Mouse (Mus musculus): ENCODE data around the gene Slf2.

The Slf2 gene

DNA sequence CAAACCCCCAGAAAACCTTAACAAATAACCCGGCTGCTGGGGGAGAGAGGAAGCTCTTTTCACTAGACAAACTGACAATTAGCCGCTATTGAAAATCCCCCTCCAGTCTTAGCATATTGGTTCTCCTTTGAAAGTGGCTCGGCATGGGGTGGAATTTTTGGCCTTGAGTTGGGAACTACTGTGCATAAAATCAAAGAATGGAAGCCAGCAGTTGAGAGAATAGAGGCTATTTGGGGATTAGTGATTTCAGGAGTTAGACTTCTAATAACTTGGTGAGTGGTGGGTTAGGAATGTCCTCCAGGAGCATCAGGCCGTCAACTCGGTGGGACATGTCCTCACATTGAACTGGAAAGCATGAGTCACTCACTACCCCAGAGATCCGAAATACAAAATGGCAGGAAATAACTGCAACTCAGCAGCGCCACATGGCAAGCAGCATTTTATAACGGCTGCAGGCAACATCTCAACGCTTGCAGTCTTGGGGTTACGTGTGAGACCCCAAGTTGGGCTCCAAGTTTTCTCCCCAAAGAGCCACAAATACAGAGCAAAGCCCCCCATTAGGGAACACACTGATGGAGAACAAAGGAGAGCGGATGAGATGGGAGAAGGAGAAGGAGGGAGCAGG, 22.0 kb upstream of the Slf2 start:
- DNase-seq (ENCODE audit: low read depth, low spot score) = no peak

DNA sequence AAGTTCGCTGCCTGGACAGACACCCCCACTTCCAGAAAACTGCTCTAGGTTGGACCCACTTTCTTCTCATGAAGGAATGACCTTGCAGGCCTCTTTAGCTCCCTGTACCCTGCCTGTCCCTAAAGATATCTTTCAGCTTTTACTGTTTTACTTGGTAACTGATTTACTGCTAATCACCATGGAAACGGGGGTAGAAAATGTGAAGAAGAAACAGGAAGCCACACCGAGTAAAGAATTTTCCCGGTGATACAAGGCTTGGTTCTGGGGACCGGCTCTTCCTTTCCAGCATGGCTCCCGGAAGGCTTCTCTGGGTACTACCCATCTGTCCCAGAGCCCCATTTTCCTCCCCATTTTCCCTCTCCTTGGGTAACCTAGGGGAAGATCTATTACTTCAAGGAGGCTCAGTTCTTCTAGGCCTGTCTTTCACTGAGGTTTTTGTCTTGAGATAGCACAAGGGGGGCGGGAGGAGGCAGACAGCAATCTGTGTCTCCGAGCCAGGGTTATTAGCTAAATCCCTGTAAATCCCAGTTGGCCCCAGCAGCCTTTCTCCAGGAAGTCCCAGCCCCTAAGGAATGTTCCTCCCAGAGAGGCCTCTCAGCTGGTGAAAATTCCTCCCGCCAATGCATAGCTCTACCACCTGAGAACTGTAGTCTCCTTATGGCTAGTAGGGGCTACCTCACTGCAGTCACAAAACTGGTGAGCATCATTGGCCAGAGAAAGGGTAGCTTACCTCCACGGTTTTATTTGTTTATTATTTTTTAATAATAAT, 16.3 kb upstream of the Slf2 start:
- no peak for DNase-seq (ENCODE audit: low read depth, low spot score)

DNA sequence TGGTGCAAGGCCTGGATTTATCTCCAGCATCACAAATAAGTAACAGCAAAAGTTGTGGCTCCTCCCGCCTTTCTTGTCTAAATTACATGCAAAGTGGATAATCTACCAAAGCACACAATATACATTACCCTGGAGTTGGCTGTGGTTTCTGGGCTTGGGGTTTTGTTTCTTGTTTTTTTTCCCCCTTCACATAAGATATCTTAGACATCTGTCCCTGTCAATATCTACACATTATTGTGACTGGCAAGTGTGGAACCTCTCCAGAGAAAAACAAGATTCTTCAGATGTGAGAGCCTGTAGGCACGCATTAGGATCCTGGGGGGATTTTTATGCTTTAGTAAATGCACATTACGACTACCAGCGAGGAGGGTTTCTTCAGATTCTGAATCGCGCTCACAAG, 12.8 kb upstream of the Slf2 start:
- DNase-seq (ENCODE audit: low read depth, low spot score) = no peak

GRCm38 (mm10) chr19:44921466-44922139, 9.3 kb upstream of the Slf2 start:
- DNase-seq (ENCODE audit: low read depth, low spot score) = no peak

- DNase-seq (ENCODE audit: low read depth, low spot score) = no peak
Measured at GRCm38 (mm10) chr19:44922521-44922920, 8.4 kb upstream of the Slf2 start.

- DNase-seq (ENCODE audit: low read depth, low spot score) = no peak
Measured at GRCm38 (mm10) chr19:44924699-44925098, 6.3 kb upstream of the Slf2 start.

DNA sequence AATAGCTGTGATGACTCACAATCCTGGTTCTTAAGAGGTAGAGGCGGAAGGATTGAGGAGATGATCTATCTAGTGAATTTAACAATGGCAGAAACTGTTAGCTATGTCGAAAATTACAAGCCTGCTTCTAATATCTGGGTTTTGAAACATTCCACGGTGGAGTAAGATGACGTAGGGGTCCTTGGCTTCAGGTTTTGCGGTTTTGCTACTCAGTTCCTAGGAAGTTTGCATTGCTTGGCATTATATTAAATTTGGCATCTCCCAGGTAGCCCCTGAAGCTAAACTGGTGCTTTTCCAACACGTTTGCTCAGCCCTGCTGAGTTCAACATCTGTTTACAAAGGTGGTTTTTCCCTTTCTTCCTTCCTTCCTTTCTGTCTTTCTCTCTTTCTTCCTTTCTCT, 4.2 kb upstream of the Slf2 start:
- DNase-seq (ENCODE audit: low read depth, low spot score) = no peak

DNA sequence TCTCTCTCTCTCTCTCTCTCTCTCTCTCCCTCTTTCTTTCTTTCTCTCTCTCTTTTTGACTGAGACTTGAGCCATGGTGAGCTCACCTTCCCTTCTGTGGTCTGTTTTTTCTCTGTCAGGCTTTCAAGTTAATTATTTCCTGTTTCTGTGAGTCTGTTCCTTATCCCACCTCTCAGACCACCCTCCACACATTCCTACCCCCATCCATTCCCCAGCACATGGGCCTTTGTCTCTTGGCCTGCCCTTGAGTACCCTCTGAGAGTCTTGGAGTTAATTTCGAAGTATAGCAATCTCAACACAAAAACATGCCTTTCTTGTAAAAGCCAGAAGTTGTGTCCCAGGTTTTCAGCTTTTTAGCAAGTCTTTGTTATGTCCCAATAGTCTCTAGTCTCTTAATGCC, 3.7 kb upstream of the Slf2 start:
- DNase-seq (ENCODE audit: low read depth, low spot score) = no peak

DNA sequence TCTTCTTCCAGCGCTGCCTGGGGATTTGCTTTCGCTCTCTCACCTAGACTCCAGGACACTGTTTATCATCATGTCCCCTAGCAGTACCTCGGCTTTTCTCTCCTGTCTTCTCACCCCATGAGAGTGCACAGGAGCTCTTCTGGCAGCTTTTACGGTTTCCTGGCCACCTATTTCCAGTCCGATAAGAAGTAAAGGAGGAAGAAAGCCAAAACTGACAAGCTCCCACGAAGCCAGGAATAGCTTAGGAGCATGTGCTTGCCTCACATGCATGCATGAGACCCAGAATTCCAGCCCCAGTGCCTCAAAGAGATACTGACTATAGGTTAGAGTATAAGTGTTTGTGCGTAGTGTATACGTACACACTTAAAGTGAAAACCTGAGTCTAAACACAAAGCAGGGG, 2.8 kb upstream of the Slf2 start:
- no peak for DNase-seq (ENCODE audit: low read depth, low spot score)

- DNase-seq (ENCODE audit: low read depth, low spot score) = no peak
Measured at GRCm38 (mm10) chr19:44929251-44929650, 1.7 kb upstream of the Slf2 start.

- no peak for DNase-seq (ENCODE audit: low read depth, low spot score)
Measured at GRCm38 (mm10) chr19:44929663-44930062, 1.3 kb upstream of the Slf2 start.

DNA sequence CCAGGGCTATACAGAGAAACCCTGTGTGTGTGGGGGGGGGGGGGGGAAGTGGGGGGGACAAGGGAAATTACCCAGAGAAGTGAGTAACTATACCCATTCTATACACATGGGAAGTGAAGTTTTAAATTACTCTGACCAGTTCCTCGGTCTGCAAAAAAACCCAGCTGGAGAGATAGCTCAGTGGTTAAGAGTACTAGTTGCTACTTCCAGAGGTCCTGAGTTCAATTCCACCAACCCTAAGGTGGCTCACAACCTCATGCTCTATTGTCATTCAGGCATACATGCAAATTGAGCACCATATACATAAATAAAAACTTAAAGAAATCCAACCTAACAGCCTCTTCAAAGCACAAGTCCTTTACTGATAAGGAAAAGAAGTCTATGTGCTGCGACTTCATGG, 829 bp upstream of the Slf2 start:
- DNase-seq (ENCODE audit: low read depth, low spot score) = no peak

GRCm38 (mm10) chr19:44931454-44931759, 456 bp downstream of the Slf2 start:
- peak; percentile 92 for DNase-seq (ENCODE audit: low read depth, low spot score)

- DNase-seq (ENCODE audit: low read depth, low spot score) = no peak
Measured at GRCm38 (mm10) chr19:44932051-44932450, 1.1 kb downstream of the Slf2 start.

GRCm38 (mm10) chr19:44933136-44933535, 2.2 kb downstream of the Slf2 start:
- no peak for DNase-seq (ENCODE audit: low read depth, low spot score)

DNA sequence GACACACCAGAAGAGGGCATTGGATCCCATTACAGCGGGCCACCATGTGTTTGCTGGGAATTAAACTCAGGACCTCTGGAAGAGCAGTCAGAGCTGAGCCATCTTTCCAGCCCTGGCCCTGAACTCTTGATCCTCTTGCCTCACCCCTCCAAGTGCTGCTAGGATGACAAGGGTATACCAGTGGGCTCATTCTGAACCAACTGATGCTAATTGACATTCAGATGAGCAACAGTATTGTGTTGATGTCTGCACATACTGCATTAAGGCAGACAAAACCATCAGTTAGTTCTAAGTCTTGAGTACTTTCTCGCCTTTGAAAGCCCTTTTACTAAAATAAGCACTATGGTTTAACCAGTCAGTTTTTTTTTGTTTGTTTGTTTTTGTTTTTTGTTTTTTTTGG, 28.7 kb downstream of the Slf2 start:
- no peak for DNase-seq (ENCODE audit: low read depth, low spot score)

DNA sequence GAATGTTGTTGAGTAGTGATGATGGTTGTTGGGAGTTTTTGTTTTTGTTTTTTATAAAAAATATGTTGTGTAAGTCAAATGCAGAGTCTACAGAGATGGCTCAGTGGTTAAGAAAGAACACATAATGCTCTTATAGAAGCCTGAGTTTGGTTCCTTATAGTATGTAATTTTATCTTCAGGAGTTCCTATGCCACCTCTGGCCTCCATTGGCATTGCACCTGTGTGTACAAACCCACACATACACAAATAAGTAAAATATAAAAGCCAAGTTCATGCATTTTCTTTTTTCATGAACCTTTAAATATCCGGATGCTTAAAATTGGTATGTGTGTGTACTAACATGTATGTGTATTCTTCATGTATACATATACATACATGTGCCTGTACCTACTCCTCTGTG, 35.0 kb downstream of the Slf2 start:
- no peak for DNase-seq (ENCODE audit: low read depth, low spot score)

DNA sequence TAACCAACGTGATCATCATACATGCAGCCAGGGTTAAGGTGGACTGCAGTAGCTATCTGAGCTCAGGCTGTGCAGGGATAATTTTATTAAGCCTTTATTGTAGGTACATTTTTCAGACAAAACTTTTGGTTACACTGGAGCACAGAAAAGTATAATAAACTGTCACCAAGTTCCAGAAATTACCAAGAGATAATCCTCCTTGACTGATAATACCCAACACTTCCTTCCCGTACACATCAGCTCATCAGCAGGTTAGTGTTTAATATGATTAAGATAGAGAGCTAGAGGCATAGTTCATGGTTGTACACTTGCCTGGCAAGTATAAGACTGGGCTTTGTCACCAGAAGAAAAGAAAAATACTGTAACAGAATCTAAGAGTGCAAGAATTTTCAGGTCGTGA, 37.4 kb downstream of the Slf2 start:
- no peak for DNase-seq (ENCODE audit: low read depth, low spot score)

DNA sequence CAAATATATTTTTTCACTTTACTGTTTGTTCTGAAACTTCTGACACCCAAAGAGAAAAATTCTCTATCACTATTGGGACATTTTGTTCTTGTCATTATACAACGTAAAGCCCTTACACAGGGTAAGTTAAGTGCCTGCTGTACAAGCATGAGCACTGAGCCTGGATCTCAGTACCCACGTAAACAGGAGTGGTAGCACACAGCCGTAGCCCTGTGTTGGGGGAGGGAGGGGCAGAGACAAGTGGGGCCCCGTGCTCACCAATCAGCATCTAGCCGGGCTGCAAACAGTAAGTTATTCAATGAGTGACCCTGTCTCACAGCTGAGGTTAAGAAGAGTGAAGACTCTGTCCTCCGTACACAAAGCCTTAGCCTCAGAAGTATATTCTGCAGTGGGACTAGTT, 45.7 kb downstream of the Slf2 start:
- no peak for DNase-seq (ENCODE audit: low read depth, low spot score)

GRCm38 (mm10) chr19:44977148-44977547, 46.2 kb downstream of the Slf2 start:
- no peak for DNase-seq (ENCODE audit: low read depth, low spot score)

- no peak for DNase-seq (ENCODE audit: low read depth, low spot score)
Measured at GRCm38 (mm10) chr19:44980787-44981186, 49.8 kb downstream of the Slf2 start.

GRCm38 (mm10) chr19:44982477-44983115, 51.6 kb downstream of the Slf2 start:
- DNase-seq (ENCODE audit: low read depth, low spot score) = no peak

DNA sequence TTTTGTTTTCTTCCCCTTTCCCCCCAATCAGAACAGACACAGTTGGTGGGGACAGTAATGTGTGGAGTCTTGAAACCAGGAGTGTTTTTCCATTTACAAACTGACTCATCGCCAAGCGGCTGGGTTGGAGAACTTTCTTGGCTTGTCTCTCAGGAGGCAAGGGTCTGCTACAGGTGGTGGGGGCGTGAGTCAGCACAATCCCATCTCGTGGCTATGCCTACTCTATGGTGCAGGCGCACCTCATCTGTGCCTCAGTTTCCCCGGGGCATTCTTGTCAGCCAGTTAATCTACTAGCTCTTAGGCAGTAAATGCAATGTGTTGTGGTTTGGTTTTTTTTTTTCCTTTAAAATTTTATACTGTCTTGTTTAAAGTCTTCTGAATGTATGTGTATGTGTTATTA, 52.4 kb downstream of the Slf2 start:
- DNase-seq (ENCODE audit: low read depth, low spot score) = no peak
